Mouse (Mus musculus): Measurements from ENCODE around the gene Tctex1d2.

DNA sequence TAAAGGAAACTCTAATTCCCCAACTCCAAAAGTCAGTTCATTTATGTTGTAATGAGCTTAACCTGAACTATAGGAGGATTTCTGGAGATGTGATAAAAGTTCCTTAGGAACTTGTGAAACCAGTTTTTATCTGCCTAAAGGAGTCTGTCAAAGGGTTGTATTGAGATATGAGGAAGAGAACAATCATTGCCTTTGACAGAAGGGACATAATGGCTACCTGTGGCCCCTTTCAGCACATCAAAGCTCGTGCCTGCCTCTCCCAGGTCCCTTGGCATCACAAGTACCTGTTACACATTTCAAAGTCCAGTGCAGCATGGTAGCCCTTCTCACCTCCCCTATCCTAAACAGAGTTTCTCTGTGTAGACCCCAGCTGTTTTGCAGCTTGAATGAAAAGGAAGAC lies 2.0 kb upstream of the Tctex1d2 start:
- TF ChIP-seq POLR2A (IDR thresholded peaks at IDR 0.05; ENCODE audit: low read depth, low read length) (no peak), CTCF (conservative IDR thresholded peaks at IDR 0.05; ENCODE audit: insufficient read depth, insufficient read length, low read depth, low read length) (no peak)

Data from kidney, adult 2 months (tissue).